Mouse (Mus musculus) intestine, embryonic 14.5 days (tissue): ENCODE data around the gene Ykt6. TPM values are rescaled to one million over a fixed set of nuclear protein-coding genes. Genes with fewer than 3 reads are reported as not detected.

Experiments used
- ATAC-seq: fragments of 200-750 bp; cut with Nextera tagmentation; replicated peaks from 2 replicates; pipeline ENCODE4 v1.8.0; 2017; ENCODE audit warnings: low read depth, moderate number of reproducible peaks, moderate TSS enrichment, moderate library complexity; ENCODE audit not compliant: low FRiP score, low TSS enrichment
- DNase-seq: peaks from one replicate; pipeline ENCODE4 v3.0.0-alpha.2; 2018; ENCODE audit warnings: low spot score
- H3K27ac ChIP-seq: fragments of 300-500 bp; sonication (generic); 2 replicates; pipeline ENCODE4 v1.5.1; 2014; ENCODE audit warnings: low read depth, mild to moderate bottlenecking, control low read depth
- H3K27me3 ChIP-seq: fragments of 300-500 bp; sonication (generic); replicated peaks from 2 replicates; pipeline ENCODE4 v1.6.1; 2014; ENCODE audit warnings: low read length, control low read depth; ENCODE audit not compliant: control insufficient read depth, insufficient read depth
- H3K36me3 ChIP-seq: fragments of 300-500 bp; sonication (generic); 2 replicates; pipeline ENCODE4 v1.6.1; 2014; ENCODE audit warnings: low read length, control low read depth; ENCODE audit not compliant: control insufficient read depth, insufficient read depth
- H3K4me1 ChIP-seq: fragments of 300-500 bp; sonication (generic); replicated peaks from 2 replicates; pipeline ENCODE4 v1.6.1; 2014; ENCODE audit warnings: low read length, control low read depth, mixed read lengths; ENCODE audit not compliant: control insufficient read depth, insufficient read depth
- H3K4me2 ChIP-seq: fragments of 300-500 bp; sonication (generic); 2 replicates; pipeline ENCODE4 v1.6.1; 2014; ENCODE audit warnings: low read length
- H3K4me3 ChIP-seq: fragments of 300-500 bp; sonication (generic); 2 replicates; pipeline ENCODE4 v1.5.1; 2014; ENCODE audit warnings: low read depth, low read length, control low read depth, mixed read lengths
- H3K9ac ChIP-seq: fragments of 300-500 bp; sonication (generic); 2 replicates; pipeline ENCODE4 v1.6.1; 2014; ENCODE audit warnings: mild to moderate bottlenecking, low read length
- H3K9me3 ChIP-seq: fragments of 300-500 bp; sonication (generic); 2 replicates; pipeline ENCODE4 v1.6.1; 2016; ENCODE audit warnings: low read length, control low read depth; ENCODE audit not compliant: control insufficient read depth
- WGBS: fragments of 180-500 bp; shearing (Covaris S2); extraction: QIAGEN DNeasy Blood & Tissue Kit; methylation state at CpG from one replicate; pipeline ENCODE4 v1.1.7; 2014; 5-methylcytosine and 5-hydroxymethylcytosine counted together
- polyA plus RNA-seq: library from polyadenylated mRNA; unstranded; fragments of >200 nt; fragmentation: Nextera tagmentation; extraction: Ambion mirVana; gene quantifications from 2 replicates; pipeline ENCODE4 v1.2.1, GENCODE M21; 2014

The Ykt6 gene
- polyA plus RNA-seq, 1 experiment from 2014 or later = 23.0 TPM

GRCm38 (mm10) chr11:5915429-5916177, 39.9 kb upstream of the Ykt6 start:
- no peak overlapping the region for H3K27ac ChIP-seq
- no peaks in the 10 kb centered on the region for H3K36me3 ChIP-seq
- no peaks in the 10 kb centered on the region for H3K9me3 ChIP-seq
- no peak overlapping the region for H3K4me3 ChIP-seq
- H3K4me2 ChIP-seq = no peak overlapping the region
- H3K4me1 ChIP-seq = no peaks in the 10 kb centered on the region
- ATAC-seq (no peak), DNase-seq (no peak)
- 82% methylated on average over 5 of the region's 5 CpGs for WGBS
- no peak overlapping the region for H3K9ac ChIP-seq
- H3K27me3 ChIP-seq = no peaks in the 10 kb centered on the region

- H3K27me3 ChIP-seq = no peaks in the 10 kb centered on the region
- 67% methylated on average over 8 of the region's 8 CpGs for WGBS
Measured at GRCm38 (mm10) chr11:5916178-5916548, 39.3 kb upstream of the Ykt6 start.

DNA sequence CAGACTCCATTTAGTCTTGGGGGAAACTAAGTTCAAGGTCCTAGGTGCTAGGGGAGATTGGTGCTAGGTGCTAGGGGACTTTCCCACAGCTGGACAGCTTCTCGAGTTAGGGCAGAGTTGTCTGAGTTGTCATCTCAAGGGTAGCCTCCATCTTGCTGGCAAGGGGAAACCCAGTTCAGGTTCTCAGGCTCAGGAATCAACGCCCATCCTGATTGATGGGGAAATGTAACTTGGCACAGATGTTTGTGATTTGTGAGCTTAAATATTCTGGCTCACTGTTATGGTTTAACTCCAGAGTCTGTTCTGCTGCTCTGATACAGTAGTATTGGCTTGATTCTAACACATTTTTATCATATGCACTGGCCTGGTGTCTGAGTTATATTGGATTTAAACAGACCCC, 37.4 kb upstream of the Ykt6 start:
- WGBS = 73% methylated on average over 2 of the region's 2 CpGs
- DNase-seq (no peak), ATAC-seq (no peak)
- no peak overlapping the region for H3K4me2 ChIP-seq
- H3K4me3 ChIP-seq = no peak overlapping the region
- H3K36me3 ChIP-seq = no peaks in the 10 kb centered on the region
- no peak overlapping the region for H3K9ac ChIP-seq
- H3K4me1 ChIP-seq = no peaks in the 10 kb centered on the region
- H3K27ac ChIP-seq = no peak overlapping the region
- no peaks in the 10 kb centered on the region for H3K27me3 ChIP-seq
- no peaks in the 10 kb centered on the region for H3K9me3 ChIP-seq

More at GRCm38 (mm10) chr11:5916178-5916548, 39.3 kb upstream of the Ykt6 start:
- Histone ChIP-seq H3K4me3 (no peak overlapping the region), H3K36me3 (no peaks in the 10 kb centered on the region), H3K9ac (no peak overlapping the region), H3K4me1 (no peaks in the 10 kb centered on the region), H3K27ac (no peak overlapping the region), H3K9me3 (no peaks in the 10 kb centered on the region), H3K4me2 (no peak overlapping the region)
- ATAC-seq (no peak), DNase-seq (no peak)

DNA sequence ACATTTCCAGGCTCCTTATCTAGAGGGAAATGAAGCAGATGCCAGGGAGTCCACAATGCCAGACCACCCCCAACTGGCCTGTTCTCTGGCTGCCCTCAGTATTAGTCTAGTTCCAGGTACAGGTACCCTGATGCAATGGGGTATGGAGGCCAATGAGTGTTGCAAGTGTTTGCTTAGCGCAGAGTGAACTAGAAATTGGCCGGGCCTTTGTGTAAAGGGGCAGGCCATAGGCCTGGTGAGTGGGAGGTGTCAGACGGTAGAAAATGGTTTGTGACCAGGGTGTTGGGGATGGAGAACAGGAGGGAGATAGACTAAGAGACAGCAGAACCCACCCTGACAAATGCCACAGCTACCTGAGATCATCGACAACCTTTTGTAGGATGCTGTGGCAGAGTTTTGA, 35.9 kb upstream of the Ykt6 start:
- Histone ChIP-seq H3K4me1 (no peaks in the 10 kb centered on the region), H3K4me3 (no peak overlapping the region), H3K9ac (no peak overlapping the region), H3K36me3 (no peaks in the 10 kb centered on the region), H3K27ac (no peak overlapping the region), H3K9me3 (no peaks in the 10 kb centered on the region), H3K27me3 (no peaks in the 10 kb centered on the region), H3K4me2 (no peak overlapping the region)
- no peak for DNase-seq
- no peak for ATAC-seq
- 78% methylated on average over 4 of the region's 4 CpGs for WGBS

GRCm38 (mm10) chr11:5920323-5920960, 35.1 kb upstream of the Ykt6 start:
- Histone ChIP-seq H3K4me1 (no peaks in the 10 kb centered on the region), H3K27me3 (no peaks in the 10 kb centered on the region), H3K36me3 (no peaks in the 10 kb centered on the region), H3K27ac (no peak overlapping the region), H3K9me3 (no peaks in the 10 kb centered on the region), H3K9ac (no peak overlapping the region), H3K4me3 (no peak overlapping the region), H3K4me2 (peak overlapping the region; percentile 15)
- ATAC-seq = no peak
- no peak for DNase-seq
- WGBS = 35% methylated on average over 17 of the region's 17 CpGs

- no peak overlapping the region for H3K4me3 ChIP-seq
- H3K4me2 ChIP-seq = no peak overlapping the region
- H3K27ac ChIP-seq = no peak overlapping the region
- ATAC-seq (no peak), DNase-seq (no peak)
- no peak overlapping the region for H3K9ac ChIP-seq
- H3K9me3 ChIP-seq = no peaks in the 10 kb centered on the region
- no peaks in the 10 kb centered on the region for H3K4me1 ChIP-seq
- H3K27me3 ChIP-seq = no peaks in the 10 kb centered on the region
- WGBS = 68% methylated on average over 8 of the region's 8 CpGs
- no peaks in the 10 kb centered on the region for H3K36me3 ChIP-seq
Measured at GRCm38 (mm10) chr11:5924699-5925098, 30.8 kb upstream of the Ykt6 start.

- Histone ChIP-seq H3K9ac (no peak overlapping the region), H3K27me3 (no peaks in the 10 kb centered on the region), H3K4me1 (no peaks in the 10 kb centered on the region), H3K9me3 (no peaks in the 10 kb centered on the region), H3K4me2 (no peak overlapping the region), H3K27ac (no peak overlapping the region), H3K4me3 (no peak overlapping the region), H3K36me3 (no peaks in the 10 kb centered on the region)
- 86% methylated on average over 3 of the region's 3 CpGs for WGBS
- ATAC-seq (no peak), DNase-seq (no peak)
Measured at GRCm38 (mm10) chr11:5926696-5927220, 28.7 kb upstream of the Ykt6 start.

- Histone ChIP-seq H3K4me2 (no peak overlapping the region), H3K4me1 (no peaks in the 10 kb centered on the region), H3K36me3 (no peaks in the 10 kb centered on the region), H3K27ac (no peak overlapping the region), H3K4me3 (no peak overlapping the region), H3K9me3 (0 out of 2 replicates have a peak, but pooled peaks cover 3% of the 10 kb centered on the region), H3K9ac (no peak overlapping the region), H3K27me3 (no peaks in the 10 kb centered on the region)
- ATAC-seq (no peak), DNase-seq (no peak)
- WGBS = 82% methylated on average over 1 of the region's 1 CpGs
Measured at GRCm38 (mm10) chr11:5930578-5930977, 24.9 kb upstream of the Ykt6 start.
